Mouse (Mus musculus) kidney, embryonic 15.5 days (tissue): ENCODE results near the gene Rhd. TPM values are rescaled to one million over a fixed set of nuclear protein-coding genes. Genes with fewer than 3 reads are reported as not detected.

Source experiments
- ATAC-seq: fragments of 200-750 bp; cut with Nextera tagmentation; replicated peaks from 2 replicates; pipeline ENCODE4 v1.8.0; 2017; ENCODE audit warnings: moderate TSS enrichment; ENCODE audit not compliant: low FRiP score
- H3K27ac ChIP-seq: fragments of 300-500 bp; sonication (generic); 2 replicates; pipeline ENCODE4 v1.5.1; 2015; ENCODE audit warnings: mild to moderate bottlenecking, inconsistent platforms
- H3K27me3 ChIP-seq: fragments of 300-500 bp; sonication (generic); 2 replicates; pipeline ENCODE4 v1.6.1; 2015; ENCODE audit warnings: inconsistent platforms
- H3K36me3 ChIP-seq: fragments of 300-500 bp; sonication (generic); 2 replicates; pipeline ENCODE4 v1.6.1; 2015; ENCODE audit warnings: inconsistent platforms
- H3K4me1 ChIP-seq: fragments of 300-500 bp; sonication (generic); 2 replicates; pipeline ENCODE4 v1.6.1; 2015; ENCODE audit warnings: inconsistent platforms
- H3K4me2 ChIP-seq: fragments of 300-500 bp; sonication (generic); 2 replicates; pipeline ENCODE4 v1.6.1; 2015; ENCODE audit warnings: moderate library complexity, mild to moderate bottlenecking, inconsistent platforms
- H3K4me3 ChIP-seq: fragments of 300-500 bp; sonication (generic); replicated peaks from 2 replicates; pipeline ENCODE4 v1.5.1; 2015; ENCODE audit warnings: mild to moderate bottlenecking, inconsistent platforms
- H3K9ac ChIP-seq: fragments of 300-500 bp; sonication (generic); 2 replicates; pipeline ENCODE4 v1.6.1; 2015; ENCODE audit warnings: mild to moderate bottlenecking, inconsistent platforms
- H3K9me3 ChIP-seq: fragments of 300-500 bp; sonication (generic); replicated peaks from 2 replicates; pipeline ENCODE4 v1.6.1; 2016; ENCODE audit warnings: inconsistent platforms
- WGBS: fragments of 180-500 bp; shearing (Covaris S2); methylation state at CpG from one replicate; pipeline ENCODE4 v1.1.7; 2015; ENCODE audit warnings: mixed read lengths; 5-methylcytosine and 5-hydroxymethylcytosine counted together
- polyA plus RNA-seq: library from polyadenylated mRNA; unstranded; fragments of >200 nt; fragmentation: Nextera tagmentation; extraction: Ambion mirVana; gene quantifications from 2 replicates; pipeline ENCODE4 v1.2.1, GENCODE M21; 2015

Gene Rhd
- polyA plus RNA-seq, 1 experiment from 2014 or later, result 7.9 TPM

GRCm38 (mm10) chr4:134843566-134843965 is 20.8 kb upstream of the Rhd start:
- WGBS, result 91% methylated on average over 4 of the region's 4 CpGs
- no peak overlapping the region for H3K4me2 ChIP-seq
- H3K9ac ChIP-seq, result no peak overlapping the region
- H3K4me1 ChIP-seq, result 0 out of 2 replicates have a peak, but pooled peaks cover 3% of the 10 kb centered on the region
- no peaks in the 10 kb centered on the region for H3K36me3 ChIP-seq
- H3K4me3 ChIP-seq, result no peak overlapping the region
- H3K27me3 ChIP-seq, result no peaks in the 10 kb centered on the region
- no peak overlapping the region for H3K27ac ChIP-seq
- no peaks in the 10 kb centered on the region for H3K9me3 ChIP-seq
- ATAC-seq, result no peak

GRCm38 (mm10) chr4:134847587-134847986 is 16.7 kb upstream of the Rhd start:
- H3K27me3 ChIP-seq, result no peaks in the 10 kb centered on the region
- WGBS, result 80% methylated on average over 4 of the region's 4 CpGs
- ATAC-seq, result no peak

DNA sequence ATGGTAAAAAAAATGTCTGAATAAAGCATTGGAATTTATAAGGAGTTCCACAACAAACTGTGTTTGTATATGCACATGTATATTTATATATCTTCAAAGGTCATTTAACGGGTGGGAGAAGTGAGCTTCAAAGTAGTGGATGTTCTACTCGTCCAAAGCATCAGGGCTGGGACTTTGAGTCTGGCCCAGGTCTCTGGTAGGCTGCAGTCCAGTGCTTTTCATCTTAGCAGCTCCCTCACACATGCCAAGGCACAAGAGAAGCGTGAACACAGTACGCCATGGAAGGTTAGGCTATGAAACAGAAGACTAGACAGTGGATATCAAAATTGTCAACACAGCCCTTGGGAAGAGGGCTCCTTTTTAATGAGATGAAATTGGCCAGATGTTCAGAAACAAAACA is 13.8 kb upstream of the Rhd start:
- ATAC-seq, result no peak
- H3K4me1 ChIP-seq, result peaks cover 35% of the 10 kb centered on the region
- 51% methylated on average over 4 of the region's 4 CpGs for WGBS

More at GRCm38 (mm10) chr4:134847587-134847986, 16.7 kb upstream of the Rhd start:
- H3K4me3 ChIP-seq, result no peak overlapping the region
- peaks cover 25% of the 10 kb centered on the region for H3K4me1 ChIP-seq
- H3K4me2 ChIP-seq, result no peak overlapping the region
- H3K36me3 ChIP-seq, result no peaks in the 10 kb centered on the region
- no peak overlapping the region for H3K27ac ChIP-seq
- no peaks in the 10 kb centered on the region for H3K9me3 ChIP-seq
- no peak overlapping the region for H3K9ac ChIP-seq

DNA sequence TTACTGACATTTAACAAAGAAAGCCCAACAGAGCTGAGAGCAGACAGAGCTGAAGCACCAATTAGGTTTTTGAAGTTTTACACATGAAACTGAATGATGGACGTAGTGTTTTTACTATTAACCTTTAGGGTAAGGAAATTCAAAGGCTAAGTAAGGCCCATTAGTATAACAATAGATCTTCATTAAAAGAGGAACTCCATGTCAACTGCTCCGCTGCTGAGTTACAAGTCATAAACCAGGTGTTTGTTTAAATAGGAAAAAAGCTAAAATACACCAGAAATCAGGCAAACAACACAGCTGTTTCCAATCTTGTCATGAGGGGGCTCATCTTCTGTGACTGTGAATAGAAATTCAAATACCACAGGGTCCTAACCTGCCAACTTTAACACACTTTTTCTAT is 13.1 kb upstream of the Rhd start:
- Histone ChIP-seq H3K4me3 (peak overlapping the region; percentile 98; the same call in 1 of the 2 replicates), H3K4me1 (peaks cover 39% of the 10 kb centered on the region)

More for the DNA sequence above, 13.8 kb upstream of the Rhd start:
- Histone ChIP-seq H3K4me2 (no peak overlapping the region), H3K4me3 (no peak overlapping the region), H3K9ac (no peak overlapping the region), H3K27ac (no peak overlapping the region), H3K9me3 (no peaks in the 10 kb centered on the region), H3K36me3 (no peaks in the 10 kb centered on the region), H3K27me3 (no peaks in the 10 kb centered on the region)

GRCm38 (mm10) chr4:134851876-134852275 is 12.5 kb upstream of the Rhd start:
- no peaks in the 10 kb centered on the region for H3K36me3 ChIP-seq
- peak overlapping the region; percentile 95 for H3K9ac ChIP-seq
- no peaks in the 10 kb centered on the region for H3K27me3 ChIP-seq
- peak overlapping the region; percentile 98 for H3K4me3 ChIP-seq
- H3K9me3 ChIP-seq, result no peaks in the 10 kb centered on the region
- H3K4me2 ChIP-seq, result peak overlapping the region; percentile 84
- ATAC-seq, result no peak
- H3K27ac ChIP-seq, result peak overlapping the region; percentile 85; the same call in 1 of the 2 replicates
- H3K4me1 ChIP-seq, result peaks cover 45% of the 10 kb centered on the region
- WGBS, result 9% methylated on average over 14 of the region's 14 CpGs

More for the DNA sequence above, 13.1 kb upstream of the Rhd start:
- no peak overlapping the region for H3K27ac ChIP-seq
- H3K27me3 ChIP-seq, result no peaks in the 10 kb centered on the region
- 32% methylated on average over 2 of the region's 2 CpGs for WGBS
- H3K9ac ChIP-seq, result no peak overlapping the region
- no peaks in the 10 kb centered on the region for H3K9me3 ChIP-seq
- peak overlapping the region; percentile 84 for H3K4me2 ChIP-seq
- no peak for ATAC-seq
- H3K36me3 ChIP-seq, result no peaks in the 10 kb centered on the region

GRCm38 (mm10) chr4:134852438-134853255 is 11.7 kb upstream of the Rhd start:
- Histone ChIP-seq H3K36me3 (no peaks in the 10 kb centered on the region), H3K9me3 (no peaks in the 10 kb centered on the region), H3K4me3 (peak overlapping the region; percentile 98), H3K4me1 (peaks cover 49% of the 10 kb centered on the region), H3K4me2 (peak overlapping the region; percentile 84), H3K27ac (peak overlapping the region; percentile 85), H3K9ac (peak overlapping the region; percentile 95), H3K27me3 (no peaks in the 10 kb centered on the region)
- under 1% methylated on average over 91 of the region's 106 CpGs for WGBS
- ATAC-seq, result peak; percentile 22

- peak within 1 kb of the TSS; percentile 89 for H3K27ac ChIP-seq
- H3K27me3 ChIP-seq, result no peaks in the 10 kb centered on the region
- peak; percentile 98 for ATAC-seq
- H3K4me3 ChIP-seq, result peak within 1 kb of the TSS; percentile 98
- peaks cover 49% of the 10 kb centered on the region for H3K4me1 ChIP-seq
- WGBS, result 0% methylated on average over 38 of the region's 38 CpGs
- H3K36me3 ChIP-seq, result no peaks in the 10 kb centered on the region
- H3K4me2 ChIP-seq, result peak within 1 kb of the TSS; percentile 84
- H3K9me3 ChIP-seq, result no peaks in the 10 kb centered on the region
- peak within 1 kb of the TSS; percentile 95 for H3K9ac ChIP-seq
Observed at GRCm38 (mm10) chr4:134853259-134853636, 11.1 kb upstream of the Rhd start, which contains the start of gene Maco1. TSS of gene Maco1 (minus strand) at chr4:134853345.

DNA sequence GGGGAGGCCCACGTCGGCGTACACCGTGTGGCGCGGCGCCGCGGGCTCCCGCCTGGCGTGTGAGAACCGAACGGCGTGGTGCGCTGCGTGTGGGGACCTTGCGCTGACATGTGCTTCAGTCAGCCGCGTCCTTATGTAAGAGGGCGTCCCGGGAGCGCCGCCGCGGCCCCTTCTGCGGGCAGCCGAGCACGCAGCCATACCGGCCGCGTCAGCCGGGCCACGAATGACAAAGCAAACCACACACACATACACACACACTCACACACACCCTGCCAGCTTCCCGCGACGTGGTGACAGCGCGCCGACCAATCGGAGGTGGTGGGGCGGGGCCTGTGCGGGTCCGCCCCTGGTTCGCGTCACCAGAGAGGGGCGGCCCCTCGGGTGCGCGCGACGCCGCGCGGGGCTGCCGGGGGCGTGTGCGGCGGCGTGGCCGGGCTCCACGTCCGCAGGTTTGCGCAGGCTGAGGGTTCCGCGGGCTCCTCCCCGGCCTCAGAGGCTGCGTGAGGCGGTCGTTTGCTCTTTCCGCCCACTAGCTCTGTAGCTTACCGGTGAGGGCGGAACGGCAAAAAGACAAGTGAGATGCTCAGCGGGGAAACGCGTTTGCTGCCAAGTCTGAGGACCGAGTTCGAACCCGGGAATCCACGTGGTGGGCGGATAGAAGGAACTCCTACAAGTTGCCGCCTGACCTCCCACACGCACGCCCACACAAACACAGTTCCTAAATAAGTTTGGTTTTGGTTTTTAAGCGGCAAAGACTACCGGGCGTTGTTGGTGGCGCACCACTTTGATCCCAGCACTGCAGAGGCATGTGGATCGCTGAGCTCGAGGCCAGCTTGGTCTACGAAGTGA is 10.5 kb upstream of the Rhd start:
- ATAC-seq, result peak; percentile 94
- Histone ChIP-seq H3K9me3 (no peaks in the 10 kb centered on the region), H3K4me1 (peaks cover 49% of the 10 kb centered on the region), H3K27ac (peak overlapping the region; percentile 89), H3K27me3 (no peaks in the 10 kb centered on the region), H3K4me3 (peak overlapping the region; percentile 98), H3K9ac (peak overlapping the region; percentile 48), H3K4me2 (peak overlapping the region; percentile 84), H3K36me3 (no peaks in the 10 kb centered on the region)
- under 1% methylated on average over 88 of the region's 91 CpGs for WGBS

GRCm38 (mm10) chr4:134855371-134855770 is 9.0 kb upstream of the Rhd start:
- no peak for ATAC-seq
- H3K27ac ChIP-seq, result peak overlapping the region; percentile 71
- no peak overlapping the region for H3K4me3 ChIP-seq
- H3K27me3 ChIP-seq, result no peaks in the 10 kb centered on the region
- peaks cover 45% of the 10 kb centered on the region for H3K4me1 ChIP-seq
- H3K9me3 ChIP-seq, result no peaks in the 10 kb centered on the region
- no peak overlapping the region for H3K4me2 ChIP-seq
- H3K36me3 ChIP-seq, result no peaks in the 10 kb centered on the region
- no peak overlapping the region for H3K9ac ChIP-seq
- 65% methylated on average over 3 of the region's 3 CpGs for WGBS

DNA sequence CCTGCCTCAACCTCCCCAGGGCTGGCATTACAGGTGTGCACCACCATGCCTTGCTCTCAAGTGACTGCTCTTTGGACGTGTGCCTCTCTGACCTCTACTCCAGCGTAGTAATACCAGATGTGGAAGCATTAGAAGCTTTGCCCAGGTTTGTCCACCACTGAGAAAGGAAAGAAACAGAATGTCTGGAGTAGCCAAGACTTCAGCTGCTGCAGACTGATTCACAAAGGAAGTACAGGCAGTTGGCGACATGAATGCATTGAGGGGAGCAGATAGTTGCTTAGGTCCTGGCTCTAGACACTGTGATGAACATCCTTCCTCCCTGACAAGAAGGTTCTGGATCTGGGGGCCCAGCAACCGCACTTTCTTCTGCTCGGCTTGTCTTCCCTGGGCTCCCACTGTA is 8.3 kb upstream of the Rhd start:
- H3K4me2 ChIP-seq, result no peak overlapping the region
- H3K4me3 ChIP-seq, result no peak overlapping the region
- no peaks in the 10 kb centered on the region for H3K36me3 ChIP-seq
- H3K9ac ChIP-seq, result no peak overlapping the region
- H3K4me1 ChIP-seq, result peaks cover 40% of the 10 kb centered on the region
- no peak for ATAC-seq
- H3K9me3 ChIP-seq, result no peaks in the 10 kb centered on the region
- peak overlapping the region; percentile 56 for H3K27ac ChIP-seq
- H3K27me3 ChIP-seq, result no peaks in the 10 kb centered on the region
- WGBS, result 53% methylated on average over 5 of the region's 5 CpGs

DNA sequence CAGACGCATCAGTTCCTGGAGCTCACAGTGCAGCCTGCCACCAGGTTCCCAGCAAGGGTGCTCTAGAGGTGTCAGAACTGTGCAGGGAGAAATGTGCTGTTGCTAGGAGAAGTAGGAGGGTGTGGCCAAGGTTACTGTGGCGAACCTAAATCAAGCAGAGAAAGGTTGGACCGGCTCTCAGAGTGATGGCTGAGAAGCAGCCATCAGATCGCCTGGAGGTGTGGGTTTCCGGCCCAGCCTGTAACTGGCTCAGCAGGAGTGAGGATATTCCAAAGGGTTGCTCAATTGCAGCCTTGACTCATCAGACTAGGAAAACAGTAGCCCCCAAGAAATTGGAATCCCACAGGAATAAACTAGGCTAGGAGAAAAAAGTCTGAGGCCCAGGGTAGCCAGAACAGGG is 7.8 kb upstream of the Rhd start:
- Histone ChIP-seq H3K4me1 (peaks cover 37% of the 10 kb centered on the region), H3K27me3 (no peaks in the 10 kb centered on the region), H3K27ac (peak overlapping the region; percentile 56), H3K4me3 (no peak overlapping the region), H3K9ac (no peak overlapping the region), H3K36me3 (no peaks in the 10 kb centered on the region), H3K9me3 (no peaks in the 10 kb centered on the region), H3K4me2 (no peak overlapping the region)
- no peak for ATAC-seq
- WGBS, result 20% methylated on average over 5 of the region's 5 CpGs

- no peak overlapping the region for H3K4me3 ChIP-seq
- H3K4me1 ChIP-seq, result peaks cover 38% of the 10 kb centered on the region
- H3K27ac ChIP-seq, result no peak overlapping the region
- no peaks in the 10 kb centered on the region for H3K27me3 ChIP-seq
- ATAC-seq, result no peak
- H3K9ac ChIP-seq, result no peak overlapping the region
- no peaks in the 10 kb centered on the region for H3K36me3 ChIP-seq
- 86% methylated on average over 4 of the region's 4 CpGs for WGBS
- no peak overlapping the region for H3K4me2 ChIP-seq
- no peaks in the 10 kb centered on the region for H3K9me3 ChIP-seq
Observed at GRCm38 (mm10) chr4:134858494-134858893, 5.8 kb upstream of the Rhd start.
